Mouse (Mus musculus): ENCODE measurements around the gene Macc1. TPM values are rescaled to one million over a fixed set of nuclear protein-coding genes. Genes with fewer than 3 reads are reported as not detected.

Macc1 gene
- total RNA-seq (2023), result not detected

GRCm38 (mm10) chr12:119313970-119314369, at the start of gene Macc1:
Gene Macc1 (plus strand): TSS chr12:119314270.

Other genes with a start within 250 kb of the Macc1 start
- gene Itgb8, start 75.5 kb upstream of the Macc1 start, total RNA-seq (2023), result under 1 TPM in 1 of 2 experiments, not detected in 1; 0.13 TPM

Measured in neutrophil, adult 83 days (primary cell).